Mouse (Mus musculus): ENCODE data around the gene Olfr1185-ps1. TPM values are rescaled to one million over a fixed set of nuclear protein-coding genes. Genes with fewer than 3 reads are reported as not detected.
"Not testable (repeated sequence)": the region's sequence is repeated elsewhere in the genome, so short reads cannot be mapped to it uniquely, and the experiment has no call there.

The Olfr1185-ps1 gene
- not detected for polyA plus RNA-seq (2021)

DNA sequence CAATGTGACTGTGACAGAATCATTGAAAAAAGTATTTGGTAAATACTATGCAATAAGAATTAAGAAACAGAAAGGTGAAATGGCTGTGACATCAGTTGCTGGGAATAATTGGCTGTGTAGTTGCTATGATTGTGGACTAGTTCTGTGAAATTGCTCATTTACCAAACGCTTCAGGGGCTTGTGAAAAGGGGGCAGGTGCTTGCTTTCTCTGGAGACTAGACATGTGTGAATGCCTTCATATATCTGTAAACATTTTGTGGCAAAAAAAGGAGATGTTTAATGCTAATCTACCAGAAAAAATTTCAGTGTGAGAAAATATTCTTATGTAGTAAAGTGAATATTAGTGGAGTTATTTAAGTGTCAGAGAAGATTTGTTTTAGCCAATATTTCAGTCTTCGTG is at the start of gene Olfr1185-ps1:
Gene Olfr1185-ps1, plus strand, starts transcription at position 301 of the 400 bp plus-strand sequence.
- TF ChIP-seq CTCF (IDR thresholded peaks at IDR 0.05): no peak
- DNase-seq (ENCODE audit: low read depth, low spot score) (no peak), ATAC-seq (no peak)
- in situ Hi-C loops (cut with MboI; ENCODE audit: low pct_unique_long_range_greater_than_20kb): no loop called here
- CTCF ChIA-PET: interaction anchor here (1.4 kb wide), 1 partner anchor 20 kb away, joined by 3 read pairs; no protein-coding TSS in a partner anchor
- no peaks in the 10 kb centered on the region for H3K27me3 ChIP-seq
- POLR2A ChIA-PET: no interaction called here

DNA sequence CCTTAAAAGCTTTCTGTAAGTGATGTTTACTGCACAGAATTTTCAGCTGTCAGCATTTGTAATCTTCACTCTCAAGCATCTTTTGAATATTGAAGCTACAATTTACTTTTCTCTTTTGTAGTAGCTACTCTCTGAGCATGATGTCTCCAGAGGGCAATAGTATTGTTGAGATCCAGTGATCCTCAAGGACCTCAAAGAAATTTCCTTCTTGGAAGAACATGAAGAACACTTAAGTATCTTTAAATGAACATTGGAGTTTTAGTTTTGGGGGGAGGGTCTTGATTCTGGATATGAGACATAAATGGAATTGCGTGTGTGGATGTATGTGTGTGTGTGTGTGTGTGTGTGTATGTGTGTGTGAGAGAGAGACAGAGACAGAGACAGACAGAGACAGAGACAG is 44.1 kb upstream of the Olfr1185-ps1 start, which contains the start of gene Gm13757:
Gene Gm13757, minus strand, starts transcription at position 101 of the 400 bp plus-strand sequence.
- ATAC-seq: no peak
- POLR2A ChIA-PET: no interaction called here
- CTCF ChIA-PET: no interaction called here
- no peak for DNase-seq (ENCODE audit: low read depth, low spot score)
- TF ChIP-seq CTCF (IDR thresholded peaks at IDR 0.05): no peak
- H3K27me3 ChIP-seq: no peaks in the 10 kb centered on the region
- in situ Hi-C loops (cut with MboI; ENCODE audit: low pct_unique_long_range_greater_than_20kb): no loop called here

DNA sequence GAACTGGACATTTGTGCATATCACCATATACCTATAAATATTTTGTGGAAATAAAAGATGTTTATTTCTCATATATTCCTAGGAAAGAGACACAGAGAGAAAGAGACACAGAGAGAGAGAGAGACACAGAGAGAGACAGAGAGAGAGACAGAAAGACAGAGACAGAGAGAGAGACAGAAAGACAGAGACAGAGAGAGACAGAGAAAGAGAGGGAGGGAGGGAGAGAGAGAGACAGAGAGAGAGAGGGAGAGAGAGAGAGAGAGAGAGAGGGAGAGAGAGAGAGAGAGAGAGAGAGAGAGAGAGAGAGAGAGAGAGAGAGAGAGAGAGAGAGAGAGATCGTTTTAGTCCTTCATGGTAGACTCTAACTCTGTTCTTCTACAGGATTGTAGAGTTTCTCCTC is 38.6 kb upstream of the Olfr1185-ps1 start, which contains the start of gene Olfr1183:
Gene Olfr1183, plus strand, starts transcription at position 301 of the 400 bp plus-strand sequence.
- DNase-seq (ENCODE audit: low read depth, low spot score); in situ Hi-C loops (cut with MboI; ENCODE audit: low pct_unique_long_range_greater_than_20kb); H3K27me3 ChIP-seq; CTCF ChIA-PET; POLR2A ChIA-PET; ATAC-seq: not testable (repeated sequence)

DNA sequence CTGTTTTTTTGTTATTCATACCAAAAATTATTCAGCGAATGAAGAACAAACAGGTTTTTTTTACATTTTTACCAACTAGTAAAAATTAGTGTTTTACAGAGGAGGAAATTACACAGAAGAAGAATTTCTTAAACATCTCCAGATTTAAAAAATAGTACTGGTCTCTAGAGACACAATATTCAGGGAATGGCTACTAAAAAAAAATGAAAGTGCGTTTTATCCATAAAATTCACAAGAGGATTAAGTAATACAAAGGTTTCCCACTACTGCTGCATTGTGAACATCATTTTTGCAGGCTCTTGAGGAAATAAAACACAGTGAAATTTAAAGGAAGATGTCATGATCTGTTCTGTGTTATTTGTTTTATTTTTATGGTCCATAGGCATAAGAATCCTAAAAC is 9.8 kb upstream of the Olfr1185-ps1 start, which contains the start of gene Olfr1184:
Gene Olfr1184, plus strand, starts transcription at position 301 of the 400 bp plus-strand sequence.
- POLR2A ChIA-PET: no interaction called here

DNA sequence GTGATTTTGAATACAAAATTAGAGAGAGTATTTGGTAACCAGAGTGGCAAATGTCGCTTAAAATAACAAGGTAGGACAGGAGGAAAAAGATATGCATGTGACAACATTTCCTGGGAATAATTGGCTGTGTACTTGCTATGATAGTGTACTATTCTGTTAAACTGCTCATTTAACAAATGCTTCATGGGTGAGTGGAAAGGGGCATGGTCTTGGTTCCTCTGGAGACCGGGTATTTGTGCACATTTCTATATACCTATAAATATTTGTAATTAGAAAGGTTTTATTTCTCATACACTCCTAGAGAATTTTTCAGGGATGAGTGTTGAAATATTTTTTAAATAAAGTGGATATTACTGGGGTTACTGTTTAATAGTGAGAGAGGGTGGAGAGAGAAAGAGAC is 25.1 kb downstream of the Olfr1185-ps1 start, which contains the start of gene Olfr1186:
Gene Olfr1186, plus strand, starts transcription at position 301 of the 400 bp plus-strand sequence.
- no peaks in the 10 kb centered on the region for H3K27me3 ChIP-seq
- no peak for DNase-seq (ENCODE audit: low read depth, low spot score)
- no peak for TF ChIP-seq CTCF (IDR thresholded peaks at IDR 0.05)
- CTCF ChIA-PET: no interaction called here
- in situ Hi-C loops (cut with MboI; ENCODE audit: low pct_unique_long_range_greater_than_20kb): no loop called here
- no peak for ATAC-seq
- POLR2A ChIA-PET: no interaction called here

More for the DNA sequence above, 9.8 kb upstream of the Olfr1185-ps1 start, which contains the start of gene Olfr1184:
- CTCF ChIA-PET: no interaction called here
- in situ Hi-C loops (cut with MboI; ENCODE audit: low pct_unique_long_range_greater_than_20kb): no loop called here
- TF ChIP-seq CTCF (IDR thresholded peaks at IDR 0.05): no peak
- DNase-seq (ENCODE audit: low read depth, low spot score) (no peak), ATAC-seq (no peak)
- H3K27me3 ChIP-seq: no peaks in the 10 kb centered on the region

DNA sequence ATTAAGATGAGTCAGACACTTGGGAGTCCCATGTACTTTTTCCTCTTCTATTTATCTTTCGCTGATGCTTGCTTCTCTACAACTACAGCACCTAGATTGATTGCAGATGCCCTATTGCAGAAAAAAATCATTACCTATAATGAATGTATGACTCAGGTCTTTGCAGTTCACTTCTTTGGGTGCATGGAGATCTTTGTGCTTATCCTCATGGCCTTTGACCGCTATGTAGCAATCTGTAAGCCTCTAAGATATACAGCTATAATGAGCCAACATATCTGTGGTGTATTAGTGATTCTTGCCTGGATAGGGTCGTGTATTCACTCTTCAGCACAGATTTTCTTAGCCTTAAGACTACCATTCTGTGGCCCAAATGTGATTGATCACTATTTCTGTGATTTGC is 32.6 kb downstream of the Olfr1185-ps1 start:
- H3K27me3 ChIP-seq: no peaks in the 10 kb centered on the region
- CTCF ChIA-PET: no interaction called here
- DNase-seq (ENCODE audit: low read depth, low spot score): no peak
- in situ Hi-C loops (cut with MboI; ENCODE audit: low pct_unique_long_range_greater_than_20kb): no loop called here
- no peak for ATAC-seq
- TF ChIP-seq CTCF (IDR thresholded peaks at IDR 0.05): no peak
- POLR2A ChIA-PET: no interaction called here

Other genes starting within 250 kb of the Olfr1185-ps1 start
- 0.03 TPM for gene Olfr1173, start 213.4 kb upstream of the Olfr1185-ps1 start, polyA plus RNA-seq (2021)
- gene Olfr1174-ps, start 178.2 kb upstream of the Olfr1185-ps1 start, polyA plus RNA-seq (2021): not detected
- not detected for gene Olfr1175-ps, start 166.1 kb upstream of the Olfr1185-ps1 start, polyA plus RNA-seq (2021)
- not detected for gene Olfr1176, start 156.6 kb upstream of the Olfr1185-ps1 start, polyA plus RNA-seq (2021)
- not detected for gene Olfr1177-ps, start 146.8 kb upstream of the Olfr1185-ps1 start, polyA plus RNA-seq (2021)
- gene Olfr1178, start 106.3 kb upstream of the Olfr1185-ps1 start, polyA plus RNA-seq (2021): not detected
- not detected for gene Olfr1179, start 86.9 kb upstream of the Olfr1185-ps1 start, polyA plus RNA-seq (2021)
- not detected for gene Olfr1180, start 74.2 kb upstream of the Olfr1185-ps1 start, polyA plus RNA-seq (2021)
- not detected for gene Olfr1181, start 67.1 kb upstream of the Olfr1185-ps1 start, polyA plus RNA-seq (2021)
- gene Gm13757, start 44.2 kb upstream of the Olfr1185-ps1 start, polyA plus RNA-seq (2021): not detected
- not detected for gene Olfr1183, start 38.5 kb upstream of the Olfr1185-ps1 start, polyA plus RNA-seq (2021)
- gene Olfr1184, start 9.7 kb upstream of the Olfr1185-ps1 start, polyA plus RNA-seq (2021): not detected
- gene Olfr1186, start 25.2 kb downstream of the Olfr1185-ps1 start, polyA plus RNA-seq (2021): not detected
- gene Olfr1188, start 63.6 kb downstream of the Olfr1185-ps1 start, polyA plus RNA-seq (2021): not detected
- not detected for gene Olfr1189, start 93.1 kb downstream of the Olfr1185-ps1 start, polyA plus RNA-seq (2021)
- gene Olfr1191-ps1, start 147.2 kb downstream of the Olfr1185-ps1 start, polyA plus RNA-seq (2021): not detected
- gene Olfr1192-ps1, start 155.2 kb downstream of the Olfr1185-ps1 start, polyA plus RNA-seq (2021): not detected
- gene Olfr1193, start 182.3 kb downstream of the Olfr1185-ps1 start, polyA plus RNA-seq (2021): not detected
- not detected for gene Olfr1195, start 195.9 kb downstream of the Olfr1185-ps1 start, polyA plus RNA-seq (2021)
- gene Olfr1196, start 211.3 kb downstream of the Olfr1185-ps1 start, polyA plus RNA-seq (2021): not detected
- not detected for gene Olfr1197, start 239.0 kb downstream of the Olfr1185-ps1 start, polyA plus RNA-seq (2021)